Mouse (Mus musculus) T-cell, adult 2 months (primary cell): ENCODE data around the gene Dnajc6.

Experiments
- DNase-seq: peaks from one replicate; pipeline ENCODE4 v3.0.0; 2022; ENCODE audit warnings: low spot score

Dnajc6 gene

DNA sequence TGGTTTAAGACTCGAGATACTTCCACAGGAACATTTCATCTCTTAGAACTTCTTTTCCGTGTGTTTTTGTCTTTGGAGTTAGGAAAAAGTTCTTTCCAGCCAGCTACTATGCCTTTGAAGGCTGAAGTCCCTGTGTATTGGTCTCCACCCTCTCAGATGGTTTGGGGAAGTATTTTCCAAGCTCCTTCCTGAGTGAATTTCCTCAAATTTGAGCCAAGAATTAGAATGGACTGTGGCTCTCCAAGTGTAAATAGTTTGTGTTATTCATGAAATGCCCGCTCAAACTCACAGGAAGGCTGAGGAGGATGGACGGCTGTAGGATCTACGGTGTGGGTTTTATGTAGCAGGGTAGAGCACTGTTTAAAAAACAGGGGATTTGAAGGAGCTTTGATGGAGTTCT lies 193.2 kb downstream of the Dnajc6 start:
- DNase-seq: no peak
